Mouse (Mus musculus) right cerebral cortex, adult 18-20 months (tissue): ENCODE data around the gene Gadd45b.

Experiments
- DNase-seq: peaks from one replicate; pipeline ENCODE4 v3.0.0; 2022; ENCODE audit warnings: mixed read lengths

The Gadd45b gene

DNA sequence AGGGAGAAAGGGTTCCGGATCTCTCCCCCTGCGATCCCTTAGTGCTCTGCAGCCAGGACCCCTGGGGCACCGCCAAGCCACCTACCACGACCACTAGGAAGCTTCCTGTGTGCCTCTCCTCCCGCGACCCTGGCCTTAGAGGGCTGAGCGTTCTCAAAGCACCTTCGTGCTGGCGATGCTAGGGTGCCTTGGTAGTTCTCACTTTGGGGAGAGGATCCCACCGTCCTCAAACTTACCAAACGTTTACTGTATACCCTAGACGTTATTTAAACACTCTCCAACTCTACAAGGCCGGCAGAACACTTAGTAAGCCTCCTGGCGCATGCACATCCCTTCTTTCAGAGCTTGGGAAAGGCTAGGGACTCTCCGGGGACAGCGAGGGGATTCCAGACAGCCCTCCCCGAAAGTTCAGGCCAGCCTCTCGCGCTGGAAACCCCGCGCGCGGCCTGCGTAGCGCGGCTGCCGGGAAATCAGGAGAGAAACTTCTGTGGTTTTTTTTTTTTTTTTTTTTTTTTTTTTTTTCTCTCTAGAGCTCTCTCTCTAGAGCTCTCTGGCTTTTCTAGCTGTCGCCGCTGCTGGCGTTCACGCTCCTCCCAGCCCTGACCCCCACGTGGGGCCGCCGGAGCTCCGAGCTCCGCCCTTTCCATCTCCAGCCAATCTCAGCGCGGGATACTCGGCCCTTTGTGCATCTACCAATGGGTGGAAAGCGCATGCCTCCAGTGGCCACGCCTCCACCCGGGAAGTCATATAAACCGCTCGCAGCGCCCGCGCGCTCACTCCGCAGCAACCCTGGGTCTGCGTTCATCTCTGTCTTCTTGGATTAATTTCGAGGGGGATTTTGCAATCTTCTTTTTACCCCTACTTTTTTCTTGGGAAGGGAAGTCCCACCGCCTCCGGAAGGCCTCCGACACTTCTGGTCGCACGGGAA lies at the start of gene Gadd45b:
Gene Gadd45b (plus strand): TSS at position 775 of the 928 bp plus-strand sequence.
- DNase-seq: peak; percentile 99

DNA sequence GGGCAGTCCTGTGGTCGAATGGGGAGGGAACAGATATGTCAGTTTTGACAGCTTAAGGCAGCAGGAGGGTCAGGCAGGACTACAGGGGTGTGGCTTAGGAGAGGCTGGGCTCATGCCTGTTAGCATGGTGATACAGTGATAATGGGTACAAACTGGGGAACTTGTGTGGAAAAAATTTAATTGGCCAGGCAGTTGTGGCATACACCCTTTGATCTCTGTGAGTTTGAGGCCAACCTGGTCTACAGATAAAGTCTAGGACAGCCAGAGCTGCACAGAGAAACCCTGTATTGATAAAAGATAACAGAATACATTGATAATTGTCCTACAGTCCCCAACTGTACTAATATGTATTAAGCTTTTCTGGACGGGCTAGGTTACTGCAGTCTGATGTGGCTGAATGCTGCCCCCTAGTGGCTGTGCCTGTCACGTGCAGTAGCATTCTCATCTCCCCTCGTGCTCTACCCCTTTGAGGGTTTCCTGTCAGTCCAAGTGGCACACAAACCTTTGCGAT lies 49.7 kb upstream of the Gadd45b start:
- peak; percentile 56 for DNase-seq

DNA sequence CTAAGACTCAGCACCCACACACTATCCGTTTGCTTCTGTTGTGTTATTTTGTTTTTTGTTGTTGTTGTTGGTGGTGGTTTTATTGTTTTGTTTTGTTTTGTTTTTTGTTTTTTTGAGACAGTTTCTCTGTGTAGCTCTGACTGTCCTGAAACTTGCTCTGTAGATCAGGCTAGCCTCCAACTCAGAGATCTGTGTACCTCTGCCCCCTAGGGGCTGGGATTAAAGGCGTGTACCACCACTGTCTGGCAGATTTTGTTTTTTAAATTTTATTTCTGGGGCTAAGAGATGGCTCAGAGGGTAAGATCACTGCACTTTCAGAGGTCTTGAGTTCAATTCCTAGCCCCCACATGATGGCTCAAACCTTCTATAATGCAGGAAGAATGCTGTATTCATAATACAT lies 49.0 kb upstream of the Gadd45b start:
- DNase-seq: no peak

DNA sequence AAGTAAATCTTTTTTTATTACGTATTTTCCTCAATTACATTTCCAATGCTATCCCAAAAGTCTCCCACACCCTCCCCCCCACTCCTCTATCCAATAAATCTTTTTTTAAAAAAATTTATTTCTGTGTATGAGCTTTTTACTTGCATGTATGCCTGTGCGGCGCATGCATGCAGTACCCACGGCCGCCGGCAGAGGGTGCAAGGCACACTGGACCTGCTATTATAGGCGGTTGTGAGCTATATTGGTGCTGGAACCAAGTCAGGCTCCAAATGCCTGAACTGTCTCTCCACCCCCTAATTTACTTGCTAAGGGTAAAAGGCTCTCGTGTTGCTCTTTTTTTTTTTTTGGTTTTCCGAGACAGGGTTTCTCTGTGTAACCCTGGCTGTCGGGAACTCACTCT lies 48.6 kb upstream of the Gadd45b start:
- DNase-seq: peak; percentile 33

DNA sequence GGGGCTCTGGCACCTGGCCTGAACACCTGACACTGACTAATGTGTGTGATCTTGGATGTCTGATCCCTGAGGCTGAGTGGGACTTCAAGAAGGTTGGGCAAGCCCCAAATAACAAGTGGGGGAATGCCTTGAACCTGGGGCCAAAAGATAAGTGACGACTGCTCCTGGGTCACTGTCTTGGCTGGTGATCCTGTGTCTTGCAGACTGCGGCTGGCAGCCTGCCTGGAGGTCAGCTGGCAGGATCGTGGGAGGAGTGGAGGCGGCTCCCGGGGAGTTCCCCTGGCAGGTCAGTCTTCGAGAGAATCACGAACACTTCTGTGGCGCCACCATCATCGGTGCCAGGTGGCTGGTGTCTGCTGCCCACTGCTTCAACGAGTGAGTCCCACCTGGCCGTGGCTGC lies 42.7 kb upstream of the Gadd45b start:
- no peak for DNase-seq

DNA sequence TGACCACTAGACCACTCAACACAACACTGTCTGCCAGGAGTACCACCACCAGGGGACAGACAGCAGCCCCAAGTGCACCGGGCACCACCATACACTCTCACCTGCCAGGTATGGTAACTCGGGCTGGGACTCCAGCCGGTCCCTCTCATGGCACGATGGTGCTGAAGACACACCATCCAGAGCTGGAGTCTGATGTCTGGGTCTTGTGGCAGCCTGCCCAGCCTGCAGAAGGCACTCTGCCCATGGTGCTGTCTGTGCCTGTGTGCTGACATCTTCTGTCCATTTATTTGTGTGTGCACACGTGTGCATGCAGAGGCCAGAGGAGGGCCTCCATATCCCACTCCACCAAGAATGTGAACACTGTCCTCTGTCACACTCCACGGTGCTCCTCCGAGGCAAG lies 34.8 kb upstream of the Gadd45b start:
- DNase-seq: no peak

DNA sequence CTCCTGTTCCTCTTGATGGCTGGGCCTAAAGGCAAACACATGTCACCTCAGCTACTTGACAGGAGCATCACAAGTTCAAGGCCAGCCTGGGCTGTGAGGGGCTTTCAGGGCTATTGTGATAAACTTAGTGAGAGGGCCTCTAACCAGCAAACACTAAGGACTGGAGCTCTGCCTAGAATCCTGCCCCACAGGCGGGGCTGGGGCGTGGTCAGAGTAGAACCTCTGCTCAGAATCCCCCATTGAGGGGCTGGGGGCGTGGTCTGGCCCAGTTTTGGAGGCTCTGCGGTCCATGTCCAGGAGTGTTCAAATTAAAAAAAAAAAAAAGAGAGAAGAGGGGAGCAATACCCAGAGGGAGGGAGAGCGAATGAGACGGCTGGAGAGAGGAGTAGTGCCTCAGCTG lies 34.2 kb upstream of the Gadd45b start:
- DNase-seq: no peak

DNA sequence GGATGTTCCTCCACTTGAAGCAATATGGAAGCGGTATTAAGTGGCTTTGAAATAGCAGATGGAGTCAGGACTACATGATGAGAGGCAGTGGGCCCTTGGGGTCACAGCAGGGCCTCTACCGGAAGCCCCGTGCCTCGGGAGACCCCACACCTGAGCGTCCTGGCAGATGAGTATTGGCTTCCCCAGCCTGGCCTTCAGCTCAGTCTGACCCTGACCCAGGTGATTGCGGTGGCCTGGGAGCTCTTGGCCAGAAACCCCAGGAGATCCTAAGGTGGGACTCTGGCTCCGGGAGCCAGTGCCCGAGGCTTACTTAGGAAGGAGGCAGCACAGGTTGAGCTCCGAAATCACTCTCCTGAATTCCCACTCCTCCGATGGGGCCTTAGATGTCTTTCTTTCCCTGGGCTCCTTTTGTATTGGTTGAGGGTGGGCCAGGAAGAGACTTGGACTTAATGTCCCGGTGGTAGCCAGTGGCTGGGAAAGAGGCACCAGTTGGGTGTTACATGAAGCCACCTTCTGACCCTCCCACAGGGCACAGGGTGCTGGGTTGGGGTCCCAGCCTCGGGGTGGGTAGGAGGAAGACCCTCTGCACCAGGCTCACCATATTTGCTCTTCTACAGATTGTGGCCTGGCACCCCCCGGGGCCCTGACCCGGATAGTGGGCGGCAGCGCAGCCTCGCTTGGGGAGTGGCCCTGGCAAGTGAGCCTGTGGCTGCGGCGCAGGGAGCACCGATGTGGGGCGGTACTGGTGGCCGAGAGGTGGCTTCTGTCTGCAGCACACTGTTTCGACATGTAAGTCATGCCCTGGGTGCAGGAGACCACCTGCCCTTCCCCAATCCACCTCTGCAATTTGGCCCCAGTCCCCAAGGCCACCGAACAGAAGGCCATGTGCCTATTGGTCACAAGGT lies 33.0 kb upstream of the Gadd45b start:
- DNase-seq: no peak

DNA sequence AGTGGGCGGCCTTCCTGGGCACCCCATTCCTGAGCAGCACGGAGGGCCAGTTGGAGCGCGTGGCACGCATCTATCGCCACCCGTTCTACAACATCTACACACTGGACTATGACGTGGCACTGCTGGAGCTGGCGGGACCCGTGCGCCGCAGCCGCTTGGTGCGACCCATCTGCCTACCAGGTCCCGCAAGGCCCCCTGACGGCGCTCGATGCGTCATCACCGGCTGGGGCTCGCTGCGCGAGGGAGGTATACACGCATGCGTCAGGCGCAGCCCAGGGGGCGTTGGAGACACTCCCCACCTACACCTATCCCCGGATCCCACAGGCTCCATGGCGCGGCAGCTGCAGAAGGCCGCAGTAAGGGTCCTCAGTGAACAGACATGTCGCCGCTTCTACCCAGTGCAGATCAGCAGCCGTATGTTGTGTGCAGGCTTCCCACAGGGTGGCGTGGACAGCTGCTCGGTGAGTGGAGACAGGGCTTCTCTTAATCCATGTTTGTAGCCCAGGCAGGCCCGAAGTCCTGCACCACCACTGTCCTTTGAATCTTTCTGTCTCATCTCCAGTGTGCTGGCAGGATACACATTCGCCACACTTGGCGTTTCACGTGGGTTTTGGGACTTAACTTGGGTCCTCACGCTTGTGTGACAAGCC lies 31.9 kb upstream of the Gadd45b start:
- DNase-seq: peak; percentile 84

DNA sequence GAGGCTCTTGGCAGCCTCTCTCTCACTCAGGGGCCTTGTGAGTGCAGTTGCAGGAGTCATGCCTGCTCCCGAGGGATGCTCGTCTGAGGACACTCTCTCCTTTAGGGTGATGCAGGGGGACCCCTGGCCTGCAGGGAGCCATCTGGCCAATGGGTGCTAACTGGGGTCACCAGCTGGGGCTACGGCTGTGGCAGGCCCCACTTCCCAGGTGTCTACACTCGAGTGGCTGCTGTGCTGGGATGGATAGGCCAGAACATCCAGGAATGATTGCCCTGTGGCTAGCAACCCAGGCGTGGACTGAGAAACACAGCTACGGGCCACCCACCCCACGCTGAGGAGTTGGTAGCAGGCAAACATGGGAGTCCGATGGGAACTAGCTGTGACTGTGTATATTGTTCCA lies 30.8 kb upstream of the Gadd45b start:
- DNase-seq: no peak

DNA sequence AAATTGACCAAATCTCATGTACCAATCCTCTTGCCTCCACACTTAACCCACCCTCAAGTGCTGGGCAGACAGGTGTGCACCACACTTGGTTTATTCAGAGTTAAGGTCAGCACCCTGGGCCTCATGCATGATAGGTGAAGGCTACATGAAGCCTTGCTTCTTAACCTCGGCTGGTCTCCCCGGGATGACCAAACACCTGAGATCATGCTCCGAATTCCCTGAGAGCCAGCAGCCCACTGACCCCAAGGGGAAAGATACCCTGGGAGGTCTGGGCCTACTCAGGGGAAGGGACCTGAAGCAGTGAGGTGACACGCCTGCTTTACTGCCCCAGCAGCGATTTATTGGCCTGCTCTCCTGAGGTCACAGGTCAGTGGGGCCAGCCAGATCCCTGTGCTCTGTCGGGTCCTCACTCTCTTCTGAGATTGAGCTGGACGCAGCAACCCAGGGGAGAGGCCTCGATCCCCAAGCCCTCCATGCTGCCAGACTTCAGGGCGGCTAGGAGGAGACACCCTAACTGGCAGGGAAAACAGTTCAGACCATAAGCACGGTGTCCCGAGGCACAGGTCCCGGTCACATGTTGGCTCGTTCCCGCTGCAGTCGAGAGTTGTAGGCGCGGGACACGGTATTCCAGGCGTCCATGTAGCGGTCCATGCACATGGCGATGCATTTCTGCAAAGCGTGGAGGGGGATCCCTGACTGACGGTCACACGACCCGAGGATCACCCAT lies 30.1 kb upstream of the Gadd45b start:
- no peak for DNase-seq

DNA sequence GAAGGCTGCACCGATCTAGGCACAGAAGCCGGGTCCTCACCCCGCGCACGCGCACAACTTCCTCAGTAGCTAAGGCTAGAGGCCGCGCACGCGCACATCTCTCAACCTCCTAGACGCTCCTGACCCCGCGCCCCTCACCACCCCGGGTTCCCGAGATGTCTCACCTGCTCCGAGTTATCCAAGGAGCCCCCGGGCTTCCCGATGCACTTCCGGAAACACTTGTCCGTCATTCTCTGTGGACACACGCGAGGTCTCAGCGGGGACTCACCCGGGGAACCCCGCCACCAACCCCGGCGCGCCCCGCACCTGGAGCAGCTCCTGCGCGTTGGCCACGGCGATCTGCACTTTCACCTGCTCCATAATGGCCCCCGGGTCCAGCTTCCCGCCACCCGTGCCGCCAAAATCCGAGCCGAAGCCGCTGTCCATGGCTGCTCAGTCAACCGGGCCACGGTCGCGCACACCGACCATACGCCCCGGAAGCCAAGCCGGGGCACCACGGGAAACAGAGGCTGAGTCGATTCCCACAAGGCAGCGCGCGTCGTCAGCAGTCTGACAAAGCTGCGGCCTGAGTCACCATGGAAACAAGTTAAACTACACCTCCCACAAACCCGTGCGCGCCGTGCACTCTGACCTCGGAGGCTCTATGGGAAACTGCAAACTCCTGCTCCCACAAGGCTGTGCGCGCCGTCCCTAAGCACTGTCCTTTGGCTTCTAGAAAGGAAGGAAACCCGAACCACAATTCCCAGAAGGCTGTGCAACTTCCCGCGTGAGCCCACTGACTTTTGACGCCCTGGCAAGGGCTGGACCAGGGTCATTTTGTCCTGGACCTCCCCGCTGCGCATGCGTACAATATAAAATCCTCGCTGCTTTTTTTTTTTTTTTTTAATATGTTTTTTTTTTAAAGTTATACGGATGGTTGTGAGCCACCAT lies 29.3 kb upstream of the Gadd45b start, which contains the start of gene Timm13:
Gene Timm13 (minus strand): TSS at position 652 of the 930 bp plus-strand sequence.
- DNase-seq: peak; percentile 100

DNA sequence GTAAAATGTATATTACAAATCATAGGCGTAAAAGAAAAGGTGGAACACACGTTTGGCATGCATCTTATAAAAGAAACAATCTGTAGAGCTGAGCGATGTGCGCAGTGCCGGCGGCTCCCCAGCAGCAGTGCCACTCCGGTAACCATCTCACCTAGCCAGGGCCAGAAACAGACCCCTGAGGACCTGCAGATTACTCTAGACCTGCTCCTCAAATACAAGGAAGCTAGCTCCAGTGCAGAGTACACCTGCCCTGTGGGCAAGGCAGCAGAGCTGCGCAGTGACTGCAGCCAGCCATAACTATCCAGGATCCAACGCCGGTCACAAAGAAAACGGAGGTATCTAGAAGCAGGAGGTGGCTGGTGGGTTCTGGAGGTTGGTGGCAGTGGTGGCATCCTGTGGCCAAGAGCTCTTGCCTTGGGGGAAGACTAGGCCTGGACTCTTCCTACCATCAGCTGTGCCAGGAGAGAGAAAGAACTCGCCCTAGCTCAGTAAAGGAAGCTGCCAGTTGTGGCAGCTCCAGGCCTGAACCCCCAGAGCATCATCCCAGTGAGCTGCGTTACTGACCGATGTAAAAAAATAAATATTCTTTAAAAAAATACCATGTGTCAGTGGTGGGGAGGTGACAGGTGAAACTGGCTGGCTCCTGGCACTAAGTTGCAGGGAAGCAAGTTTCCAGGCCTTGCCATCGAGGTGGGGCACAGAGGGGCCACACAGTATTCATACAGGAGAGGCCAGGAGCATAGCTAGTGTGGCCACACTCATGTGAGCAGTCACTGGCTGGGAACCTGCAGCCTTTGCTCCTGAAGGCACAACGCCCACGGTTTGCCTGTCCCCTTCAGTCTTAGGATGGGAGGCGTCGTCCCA lies 28.2 kb upstream of the Gadd45b start:
- no peak for DNase-seq

DNA sequence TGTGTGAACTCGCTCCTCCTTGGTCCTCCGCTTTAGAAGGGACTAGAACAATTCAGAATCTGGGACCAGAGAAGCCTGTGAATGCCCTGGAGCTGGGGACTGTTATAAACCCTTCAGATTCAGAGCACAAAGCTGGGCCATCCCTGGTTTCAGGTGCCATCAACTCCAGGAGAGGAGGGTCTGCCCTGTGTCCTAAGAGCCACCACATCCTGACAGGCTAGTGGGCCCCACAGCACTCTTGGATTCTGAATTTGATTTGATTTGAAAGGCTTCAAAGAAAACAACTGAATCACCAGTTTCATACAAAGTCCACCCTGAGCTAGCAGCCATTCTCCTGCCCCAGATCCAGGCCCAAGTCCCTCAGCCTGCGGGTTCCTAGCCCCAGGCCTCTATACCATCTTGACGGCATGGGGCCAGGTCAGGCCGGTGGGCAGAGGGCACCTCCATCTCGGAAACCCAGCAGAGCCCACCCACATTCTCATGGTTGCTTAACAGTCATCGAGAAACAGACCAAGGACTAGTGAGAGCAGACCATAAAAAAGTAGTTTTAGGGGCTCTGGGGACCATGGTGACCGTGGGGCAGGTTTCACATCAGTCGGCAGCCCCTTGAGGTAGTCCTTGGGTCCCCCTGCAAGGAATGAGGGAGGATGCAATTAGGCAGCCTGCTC lies 27.5 kb upstream of the Gadd45b start:
- DNase-seq: no peak

DNA sequence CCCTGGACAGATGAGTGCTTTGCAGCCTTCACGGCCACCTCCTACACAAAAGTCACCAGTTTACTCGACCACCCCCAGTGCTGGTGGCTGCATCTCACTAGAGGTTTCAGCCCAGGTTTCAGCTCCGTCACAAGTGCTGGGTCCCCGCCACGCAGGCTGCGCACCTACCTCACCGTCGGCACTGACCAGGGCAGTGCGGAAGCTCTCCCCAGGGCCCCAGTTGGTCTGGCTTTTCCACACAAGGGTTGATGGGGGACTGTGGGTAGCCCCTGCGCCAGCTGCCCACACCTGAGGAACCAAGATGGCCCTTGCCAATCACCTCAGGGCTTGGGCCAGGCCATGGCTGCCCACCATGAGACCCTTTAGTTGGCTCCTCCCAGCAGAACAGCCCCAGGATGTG lies 26.6 kb upstream of the Gadd45b start:
- no peak for DNase-seq

DNA sequence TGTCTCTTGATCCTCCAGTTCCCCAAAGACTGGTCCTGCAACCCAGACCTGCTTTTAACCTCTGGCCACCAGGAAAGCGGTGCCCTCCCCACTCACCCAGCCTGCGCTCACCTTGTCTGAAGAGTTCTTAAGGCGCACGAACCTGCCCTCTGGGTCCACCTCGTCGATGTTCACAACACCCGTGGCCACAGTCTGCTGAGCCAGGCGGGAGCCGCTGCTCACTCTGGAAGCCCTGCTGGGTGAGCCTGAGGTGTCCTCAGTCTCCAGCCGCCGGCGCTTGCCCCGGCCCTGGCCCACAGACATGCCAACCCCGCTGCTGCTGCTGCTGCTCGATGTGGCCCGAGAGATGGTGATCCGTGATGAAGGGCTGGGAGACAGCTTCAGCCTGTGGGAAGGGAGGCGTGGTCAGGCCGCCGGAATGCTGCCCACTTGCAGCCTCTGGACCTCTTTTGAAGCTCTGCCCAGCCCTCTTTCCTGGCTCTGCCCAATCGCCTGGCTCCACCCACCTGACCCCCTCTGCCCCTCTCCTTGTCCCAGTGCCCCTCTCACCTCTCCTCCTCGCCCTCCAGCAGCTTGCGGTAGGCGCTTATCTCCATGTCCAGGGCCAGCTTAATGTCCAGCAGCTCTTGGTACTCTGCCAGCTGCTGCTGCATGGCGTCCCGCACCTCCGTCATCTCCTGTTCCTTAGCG lies 25.7 kb upstream of the Gadd45b start:
- DNase-seq: no peak

DNA sequence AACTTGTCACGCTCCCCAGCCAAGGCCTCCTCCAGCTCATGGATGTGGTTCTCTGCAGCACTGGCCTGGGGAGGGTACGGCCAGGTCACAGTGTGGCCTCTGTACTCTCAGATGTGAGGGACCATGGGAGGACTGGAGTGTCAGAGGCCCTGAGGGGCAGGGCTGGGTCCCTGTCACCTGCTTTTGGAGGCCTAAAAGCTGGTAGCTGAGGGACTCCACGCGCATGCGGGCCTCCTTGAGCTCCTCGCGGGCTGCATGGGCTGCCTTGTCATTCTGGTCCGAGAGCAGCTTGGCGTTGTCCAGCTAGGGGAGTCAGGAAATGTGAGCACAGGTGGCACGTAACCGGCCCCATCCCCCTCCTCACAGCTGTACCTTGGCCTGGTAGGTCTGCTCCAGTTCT lies 25.2 kb upstream of the Gadd45b start:
- DNase-seq: no peak

DNA sequence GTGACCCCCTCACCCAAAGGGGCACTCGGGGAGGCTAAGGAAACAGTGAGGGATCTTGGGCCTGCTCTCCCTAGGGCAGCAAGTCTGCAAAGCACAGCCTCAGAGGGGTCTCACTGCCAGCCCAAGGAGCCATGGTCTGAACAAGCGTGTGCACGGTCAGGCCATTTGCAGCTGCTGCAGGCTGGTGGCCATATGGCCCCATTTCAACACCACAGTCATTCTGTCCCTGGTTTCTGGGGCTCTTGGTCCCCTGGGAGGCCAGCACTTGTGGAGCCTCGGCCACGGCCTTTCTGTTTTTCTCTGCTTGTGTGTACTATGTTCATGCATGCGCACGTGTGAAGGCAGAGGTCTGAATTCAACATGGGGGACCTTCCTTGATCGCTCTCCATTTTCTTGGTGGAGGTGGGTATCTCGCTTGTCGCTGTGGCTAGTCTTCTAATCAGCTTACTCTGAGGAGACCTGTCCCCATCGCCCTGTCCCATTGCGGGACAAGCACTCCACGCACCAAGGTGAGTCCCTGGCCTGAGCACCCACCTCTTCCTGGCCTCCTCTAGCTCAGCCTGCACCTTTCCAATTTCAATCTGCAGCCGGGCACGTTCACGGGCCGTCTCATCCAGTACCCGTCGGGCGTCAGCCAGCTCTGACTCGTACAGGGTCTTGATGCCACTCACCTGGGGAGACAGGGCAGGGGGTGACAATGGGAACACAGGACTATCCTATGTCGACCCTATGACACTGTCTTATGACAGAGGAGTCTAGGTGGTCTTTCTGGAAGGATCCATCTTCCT lies 20.3 kb upstream of the Gadd45b start:
- DNase-seq: no peak
